Mouse (Mus musculus) layer of hippocampus, adult 18-20 months (tissue): ENCODE results near the gene Cnot9. TPM values are rescaled to one million over a fixed set of nuclear protein-coding genes. Genes with fewer than 3 reads are reported as not detected.
"Not testable (repeated sequence)": the region's sequence is repeated elsewhere in the genome, so short reads cannot be mapped to it uniquely, and the experiment has no call there.

ENCODE experiments used
- DNase-seq, 2 experiments: peaks; one replicate each; pipeline ENCODE4 v3.0.0; 2022; ENCODE audit warnings: low spot score in 2 of 2
- long read RNA-seq: library from polyadenylated mRNA; stranded (forward); transcript quantifications from one replicate; pipeline ENCODE4 v2.0.0, GENCODE M21; 2021
- total RNA-seq, 2 experiments: library from RNA; stranded (reverse); gene quantifications; 2 replicates each; pipeline ENCODE4 v1.2.3; 2021

Cnot9 gene
- 10 to 100 TPM; 24.6 to 27.0 TPM for total RNA-seq
- long read RNA-seq, transcript Cnot9-201 (8 exons, 3,268 nt) = major isoform, 19 of 29 reads
- long read RNA-seq, partial matches to known transcripts = 4 of 29 reads
- long read RNA-seq, other reads (novel, unspliced or antisense) = 6 of 29 reads

DNA sequence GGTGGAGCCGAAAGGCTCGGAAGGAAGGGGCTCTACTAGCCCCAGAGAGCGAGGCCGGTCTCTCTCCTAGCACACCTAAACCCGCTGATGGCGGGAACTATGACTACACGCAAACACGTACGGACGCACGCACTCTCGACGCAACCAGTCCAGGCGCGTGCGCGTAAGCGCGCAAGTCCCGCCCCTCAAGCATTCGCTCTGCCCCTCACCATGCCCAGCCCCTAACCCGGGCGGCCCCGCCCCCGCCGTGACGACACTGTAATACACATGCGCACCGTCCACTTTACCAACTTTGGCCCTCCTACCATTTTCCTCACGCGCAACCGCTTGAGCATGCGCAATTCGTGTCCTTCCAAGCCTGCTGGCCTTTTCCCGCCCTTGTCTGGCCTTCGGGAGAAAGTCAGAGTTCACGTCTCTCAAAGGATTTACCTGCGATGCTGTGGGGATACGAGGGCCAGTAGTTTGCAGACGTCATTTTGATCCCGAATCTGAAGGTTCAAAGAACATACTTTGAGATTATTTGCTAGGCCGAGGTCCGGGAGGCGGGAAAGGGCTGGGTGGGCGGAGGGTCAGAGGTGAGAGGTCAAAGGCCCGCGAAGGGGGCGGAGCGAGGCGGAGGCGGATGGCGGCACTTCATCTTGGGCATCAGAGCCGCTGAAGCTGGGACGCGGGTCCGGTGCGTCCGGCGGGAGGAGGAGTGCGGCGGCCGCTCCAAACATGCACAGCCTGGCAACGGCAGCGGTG is at the start of gene Cnot9:
Gene Cnot9 (plus strand): TSS at position 338 of the 744 bp plus-strand sequence.
- DNase-seq = peak; percentile 100

DNA sequence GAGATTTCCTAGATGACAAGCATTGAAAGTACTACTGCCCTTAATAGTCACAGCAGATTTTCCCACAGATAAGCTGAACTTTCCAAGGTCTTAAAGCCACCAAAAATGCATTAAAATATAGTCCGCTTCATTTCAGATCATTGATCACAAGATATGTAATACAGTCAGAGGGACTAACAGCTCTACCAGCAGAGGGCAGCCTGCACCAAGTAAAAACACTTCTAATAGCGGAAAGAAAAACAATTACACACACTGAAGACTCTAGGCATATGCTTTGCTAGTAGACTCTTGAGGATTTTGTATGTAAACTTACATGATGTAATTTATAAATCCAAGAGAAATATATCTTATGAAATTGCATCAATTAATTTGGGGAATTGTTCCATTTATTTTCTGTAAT is 45.6 kb upstream of the Cnot9 start:
- DNase-seq = peak in 1 of 2 experiments; percentile 74

DNA sequence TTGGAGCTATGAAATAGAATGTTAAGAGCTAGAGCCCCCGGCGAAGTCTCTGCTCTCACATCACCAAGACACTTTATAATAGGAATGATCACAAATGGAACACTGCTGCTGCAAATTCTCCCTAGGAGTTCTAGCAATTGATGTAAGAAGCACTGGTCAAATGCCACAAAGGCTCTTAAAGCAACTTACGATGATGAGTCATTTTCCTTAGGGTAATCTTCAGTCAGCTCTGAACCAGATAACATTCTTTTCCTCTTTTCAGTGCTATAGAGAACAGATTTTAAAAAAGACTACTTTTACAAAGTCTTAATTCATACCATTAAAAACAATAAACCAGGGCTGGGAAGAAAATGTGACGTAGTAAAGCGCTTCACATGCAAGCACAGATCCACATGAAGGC is 20.1 kb upstream of the Cnot9 start:
- DNase-seq = no peak

DNA sequence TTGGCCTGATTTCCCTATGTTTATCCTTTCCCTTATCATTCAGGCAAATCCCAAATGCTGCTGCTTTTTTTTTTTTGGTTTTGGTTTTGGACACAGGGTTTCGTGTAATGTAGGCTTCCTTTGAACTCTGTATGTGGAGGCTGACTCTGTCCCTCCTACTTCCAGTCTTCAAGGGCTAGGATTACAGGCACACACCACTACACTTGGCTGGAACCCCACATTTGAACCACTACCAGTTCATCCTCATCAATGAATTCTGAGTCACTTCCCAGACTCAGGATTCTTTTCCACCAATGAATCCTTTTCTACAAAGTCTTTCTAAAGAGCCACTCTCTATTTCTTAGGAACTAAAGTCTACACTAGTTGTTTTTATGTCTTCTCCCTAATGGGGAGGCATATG is 4.8 kb upstream of the Cnot9 start:
- DNase-seq = no peak

DNA sequence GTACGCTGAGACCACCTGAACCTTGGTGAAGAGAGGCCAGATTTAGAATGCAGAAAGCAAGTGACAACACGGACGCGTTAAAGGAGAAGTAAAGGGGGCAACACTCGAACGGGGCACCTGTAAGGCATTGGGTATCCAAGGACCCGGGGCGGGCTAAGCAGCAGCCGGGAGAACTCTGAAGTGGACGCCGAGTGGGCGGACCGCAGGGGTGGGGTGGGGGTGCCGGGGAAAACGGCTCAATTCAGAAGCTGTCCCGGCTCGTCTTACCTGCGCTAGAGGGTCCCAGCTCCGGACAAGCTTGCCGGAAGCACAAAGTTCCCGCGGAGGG is 501 bp upstream of the Cnot9 start:
- DNase-seq = no peak

DNA sequence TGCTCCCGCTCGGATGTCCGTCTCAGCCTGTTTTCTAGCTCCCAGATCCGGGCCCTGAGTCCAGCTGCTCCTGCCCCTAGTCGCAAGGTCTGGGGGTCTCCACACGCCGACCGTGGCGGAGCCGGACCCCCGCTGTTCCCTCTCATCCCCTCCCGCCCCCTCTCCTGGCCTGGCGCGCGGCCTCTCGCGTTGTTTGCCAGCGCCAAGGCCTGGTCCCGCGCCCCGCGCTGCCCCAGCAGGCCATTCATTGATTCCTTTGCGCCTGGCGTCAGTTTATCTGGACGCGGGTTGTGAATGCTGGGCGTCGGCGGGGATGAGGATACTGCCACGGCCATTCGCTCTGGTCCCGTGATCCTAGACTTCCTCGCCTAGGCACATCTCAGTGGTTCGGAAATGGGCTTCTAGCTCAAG is 618 bp downstream of the Cnot9 start:
- DNase-seq = no peak

DNA sequence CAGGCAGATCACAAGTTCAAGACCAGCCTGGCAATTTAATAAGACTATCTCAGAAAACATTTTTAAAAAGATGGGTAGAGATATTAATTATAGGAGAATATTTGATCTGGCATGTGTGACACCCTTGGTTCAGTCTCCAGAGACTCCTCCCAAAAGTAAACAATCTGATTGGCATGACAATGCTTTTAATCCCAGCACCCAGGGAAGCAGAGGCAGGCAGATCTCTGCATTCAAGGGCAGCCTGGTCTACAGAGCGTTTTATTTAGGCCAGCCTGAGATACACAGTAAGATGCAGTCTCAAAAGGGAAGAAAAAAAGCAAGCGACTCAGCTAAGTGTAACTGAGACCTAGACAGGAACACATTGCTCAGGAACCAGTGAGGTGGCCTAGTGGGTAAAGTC is 1.9 kb downstream of the Cnot9 start:
- no peak for DNase-seq

DNA sequence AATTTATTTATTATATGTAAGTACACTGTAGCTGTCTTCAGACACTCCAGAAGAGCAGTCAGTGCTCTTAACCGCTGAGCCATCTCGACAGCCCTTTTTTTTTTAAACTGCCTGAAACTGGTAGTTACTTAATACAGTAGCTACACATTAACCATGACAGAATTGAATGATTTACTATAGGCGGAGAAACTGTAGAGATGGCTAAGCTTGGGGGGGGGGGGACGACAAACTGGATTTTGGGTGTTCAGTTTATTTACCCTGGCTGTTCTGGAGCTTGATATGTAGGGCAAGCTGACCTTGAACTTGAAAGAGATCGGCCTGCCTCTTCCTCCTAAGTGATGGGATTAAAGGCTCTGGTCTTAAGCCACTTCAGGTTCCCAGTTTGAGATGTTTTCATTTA is 5.4 kb downstream of the Cnot9 start:
- no peak for DNase-seq

DNA sequence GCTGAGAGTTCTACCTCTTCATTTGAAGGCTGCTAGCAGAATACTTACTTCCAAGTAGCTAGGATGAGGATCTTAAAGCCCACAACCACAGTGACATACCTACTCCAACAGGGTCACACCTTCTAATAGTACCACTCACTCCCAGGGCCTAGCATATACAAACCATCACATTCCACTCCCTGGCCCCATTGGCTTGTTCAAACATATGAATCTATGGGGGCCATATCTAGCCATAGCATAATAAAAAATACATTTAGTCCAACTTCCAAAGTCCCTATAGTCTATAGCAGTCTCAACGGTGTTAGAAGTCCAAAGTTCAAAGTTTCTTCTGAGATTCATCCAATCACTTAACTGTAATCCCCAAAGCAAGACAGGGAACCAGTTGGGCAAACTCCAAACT is 7.1 kb downstream of the Cnot9 start:
- not testable (repeated sequence) for DNase-seq

DNA sequence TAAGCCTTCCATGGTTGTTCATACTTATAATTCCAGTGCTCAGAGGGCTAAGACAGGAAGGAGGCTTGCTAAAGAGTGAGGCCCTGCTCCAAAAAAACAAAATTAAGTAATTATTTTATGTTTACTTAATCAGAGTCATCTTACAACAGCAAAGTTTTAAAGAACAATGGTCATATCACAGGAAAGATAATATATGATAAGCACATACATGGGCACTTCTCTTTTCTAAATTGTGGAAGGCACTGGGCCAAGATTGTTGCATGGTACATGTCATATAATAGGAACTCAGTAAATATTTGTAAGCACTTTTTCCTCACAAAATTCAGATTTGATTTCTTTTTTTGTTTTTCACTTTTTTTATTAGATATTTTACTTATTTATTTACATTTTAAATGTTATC is 14.0 kb downstream of the Cnot9 start:
- DNase-seq = no peak

DNA sequence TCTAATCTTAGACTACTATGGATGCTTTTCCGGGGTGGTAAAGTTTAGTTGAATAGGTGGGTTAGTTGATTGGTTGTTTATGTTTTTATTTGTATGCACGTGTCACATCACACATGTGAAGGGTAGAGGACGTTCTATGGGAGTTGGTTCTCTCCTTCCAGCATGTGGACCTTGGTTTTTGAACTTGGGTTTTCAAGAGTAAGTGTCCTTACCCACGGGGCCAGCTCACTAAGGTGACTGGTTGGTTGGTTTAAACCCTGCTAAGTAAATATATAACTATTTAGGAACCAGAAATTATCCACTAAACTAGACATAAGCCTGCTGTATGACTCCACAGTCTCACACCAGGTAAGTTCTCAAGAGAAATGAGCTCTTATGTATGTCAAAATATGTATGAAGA is 18.9 kb downstream of the Cnot9 start:
- no peak for DNase-seq

DNA sequence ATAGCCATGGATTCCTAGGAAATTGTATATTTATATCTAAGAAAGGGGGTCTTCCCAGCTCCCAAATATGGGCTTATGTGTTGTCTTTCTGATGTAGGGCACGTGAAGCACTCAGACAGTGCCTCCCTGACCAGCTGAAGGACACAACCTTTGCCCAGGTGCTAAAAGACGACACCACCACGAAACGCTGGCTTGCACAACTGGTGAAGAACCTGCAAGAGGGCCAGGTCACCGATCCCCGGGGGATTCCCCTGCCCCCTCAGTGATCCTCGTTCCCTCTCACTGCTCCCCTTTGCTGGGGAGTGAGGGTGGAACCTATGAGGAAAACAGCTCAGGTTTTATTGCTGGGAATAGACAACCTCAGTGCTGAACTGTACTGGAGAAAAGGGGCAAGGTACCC is 22.7 kb downstream of the Cnot9 start:
- no peak for DNase-seq

DNA sequence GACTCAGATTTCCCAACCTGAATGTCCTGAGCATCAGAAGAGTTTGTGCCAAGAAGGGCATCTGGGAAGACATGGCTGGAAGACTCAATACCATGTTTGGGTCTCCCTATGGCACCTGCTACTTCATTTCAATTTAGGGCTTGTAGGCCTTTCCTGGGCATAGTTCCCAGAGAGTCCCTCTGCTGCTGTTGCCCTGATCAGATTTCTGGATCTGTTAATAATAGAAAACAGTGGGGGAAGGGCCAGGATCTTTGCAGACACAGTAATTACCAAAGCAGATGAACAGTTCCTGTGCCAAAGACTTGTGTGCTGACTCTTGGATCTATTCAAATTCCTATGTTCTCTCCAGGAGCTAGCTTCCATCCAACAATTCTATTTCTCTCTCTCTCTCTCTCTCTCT is 32.8 kb downstream of the Cnot9 start:
- peak; percentile 66 to 84 for DNase-seq

DNA sequence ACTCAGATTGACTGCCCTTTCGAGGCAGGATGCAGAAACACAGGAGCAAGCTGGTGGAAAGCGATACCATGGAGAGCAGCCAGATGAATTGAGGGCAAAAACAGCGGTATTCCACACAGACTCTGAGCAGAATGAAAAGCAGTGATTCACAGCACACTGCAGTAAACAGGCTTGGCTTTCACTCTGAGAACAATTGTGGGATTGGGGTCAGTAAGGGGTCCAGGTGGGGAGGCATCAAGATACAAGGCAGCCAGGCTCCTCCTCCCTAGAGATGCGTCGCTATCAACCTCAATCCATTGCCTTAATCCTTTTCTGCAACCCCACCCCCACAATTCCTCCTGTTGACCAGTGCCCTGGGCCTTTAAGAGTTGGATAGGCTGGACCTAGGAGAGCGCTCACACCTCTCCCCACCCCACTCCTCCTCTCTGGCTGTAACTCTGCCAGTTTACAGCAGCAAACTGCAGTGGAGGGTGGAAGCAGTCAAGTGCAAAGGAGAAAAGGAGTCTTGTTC is 36.6 kb downstream of the Cnot9 start, which contains the start of gene Plcd4:
Gene Plcd4 (plus strand): TSS at position 438 of the 511 bp plus-strand sequence.
- peak; percentile 22 to 51 for DNase-seq

DNA sequence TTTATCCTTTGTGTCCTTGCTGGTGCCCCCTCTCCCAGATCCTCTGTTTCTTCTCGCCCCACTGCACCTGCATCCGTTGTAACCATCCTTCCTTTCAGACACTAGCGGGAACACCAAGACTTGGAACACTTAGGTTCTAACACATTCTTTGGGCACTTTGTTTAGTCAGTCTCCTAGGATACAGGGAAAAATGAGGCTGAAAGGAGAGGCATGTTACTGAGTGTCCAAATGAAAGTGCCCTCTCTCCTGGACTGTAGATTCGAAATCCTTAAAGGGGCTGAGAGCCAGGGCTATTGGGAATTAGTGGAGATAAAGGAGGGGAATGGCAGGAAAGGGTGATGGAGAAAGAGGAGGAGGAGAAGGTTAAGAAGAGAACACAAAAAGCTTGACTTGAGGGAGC is 38.3 kb downstream of the Cnot9 start, which contains the start of gene Usp37:
Gene Usp37 (minus strand): TSS at position 101 of the 400 bp plus-strand sequence.
- DNase-seq = no peak

DNA sequence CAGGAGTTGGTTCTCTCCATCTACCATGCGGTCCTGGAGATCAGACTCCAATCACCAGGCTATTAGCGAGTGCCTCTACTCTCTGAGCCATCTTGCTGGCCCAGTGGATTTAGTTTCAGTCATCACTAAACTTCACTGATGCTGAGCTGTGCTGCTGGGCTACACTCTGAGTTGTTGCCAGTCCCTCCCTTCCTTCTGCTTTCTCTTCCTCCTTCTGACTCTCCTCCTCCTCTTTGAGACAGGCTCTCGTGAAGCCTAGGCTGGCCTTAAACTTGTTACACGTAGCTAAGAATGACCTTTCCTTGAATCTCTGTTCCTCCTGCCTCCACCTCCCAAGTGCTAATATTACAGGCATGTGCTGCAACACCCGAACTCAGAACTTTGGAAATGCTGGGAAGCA is 53.2 kb downstream of the Cnot9 start:
- no peak for DNase-seq

DNA sequence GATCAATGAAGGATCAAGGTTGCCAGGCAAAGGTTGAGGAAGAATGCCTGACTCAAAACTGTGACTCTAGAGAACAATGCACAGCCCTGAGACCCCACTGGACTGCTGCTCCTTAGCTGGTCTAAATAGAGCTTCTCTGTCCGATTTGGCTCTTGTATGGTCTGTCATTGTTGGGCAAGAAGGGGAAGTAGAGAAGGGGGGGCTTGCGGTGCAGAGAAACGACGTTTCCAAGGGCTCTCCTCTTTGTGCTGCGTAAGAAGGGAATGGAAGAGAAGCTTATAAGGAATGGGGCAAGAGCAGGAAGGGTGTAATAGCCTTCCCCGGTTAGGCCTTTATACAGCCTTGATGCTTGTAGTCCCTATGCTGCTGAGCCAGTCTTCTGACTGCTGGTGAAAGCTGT is 60.0 kb downstream of the Cnot9 start:
- DNase-seq = no peak

DNA sequence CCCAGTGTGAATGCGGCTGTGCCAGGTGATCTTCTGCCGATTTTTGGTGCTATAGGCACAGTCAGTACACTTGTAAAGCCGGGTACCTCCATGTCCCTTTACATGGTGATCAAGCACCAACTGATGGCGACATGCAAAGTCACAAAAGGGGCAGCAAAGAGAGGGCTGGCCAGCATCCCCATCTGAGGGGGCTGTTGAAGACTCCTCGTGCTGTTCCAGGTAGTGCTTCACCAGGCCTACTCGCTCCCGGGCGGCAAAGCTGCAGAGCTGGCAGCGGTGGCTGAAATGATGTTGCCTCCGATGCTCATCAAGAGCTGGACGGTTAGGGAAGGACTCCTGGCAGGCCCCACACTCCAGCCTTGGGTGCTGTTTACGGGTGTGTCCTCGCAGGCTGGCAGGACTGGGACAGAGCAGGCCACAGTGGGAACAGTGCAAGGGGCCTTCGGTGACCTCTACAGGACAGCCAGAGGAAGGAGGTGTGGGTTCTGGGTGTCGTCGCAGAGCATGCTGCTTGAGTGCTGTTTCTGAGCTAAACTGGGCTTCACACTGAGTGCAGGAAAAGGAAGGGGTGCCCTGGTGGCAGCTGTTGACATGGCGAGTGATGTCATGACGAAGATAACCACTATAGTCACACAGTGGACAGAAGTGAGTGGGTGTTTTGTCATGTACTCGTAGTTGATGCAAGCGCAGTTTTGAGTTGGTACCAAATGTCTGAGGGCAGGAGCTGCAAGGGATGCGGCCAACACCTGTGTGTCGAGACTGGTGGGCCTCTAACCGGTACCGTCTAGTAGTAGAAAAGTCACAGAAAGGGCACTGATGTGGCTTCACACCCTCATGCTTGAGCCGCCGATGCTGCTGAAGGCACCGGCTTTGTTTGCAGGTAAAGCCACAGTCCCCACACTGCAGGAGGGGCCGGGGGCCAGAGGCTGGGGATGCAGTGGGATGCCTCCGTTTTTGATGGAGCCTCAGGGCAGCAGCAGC is 64.2 kb downstream of the Cnot9 start:
- DNase-seq = no peak
